Mouse (Mus musculus): ENCODE data around the gene Lgals3bp. TPM values are rescaled to one million over a fixed set of nuclear protein-coding genes. Genes with fewer than 3 reads are reported as not detected.

Gene Lgals3bp
- polyA plus RNA-seq, 2 experiments = 8.7 to 13.7 TPM

- TF ChIP-seq POLR2A (IDR thresholded peaks at IDR 0.05; ENCODE audit: borderline replicate concordance, extremely low read depth, insufficient read depth, insufficient read length) = no peak
- no peak overlapping the region for H3K4me2 ChIP-seq (replicated peaks; ENCODE audit: low read depth, low read length, severe bottlenecking)
- H3K27ac ChIP-seq (replicated peaks; ENCODE audit: low read depth, low read length) = no peak overlapping the region
- H3K27me3 ChIP-seq (ENCODE audit: control insufficient read depth, insufficient read depth, low read length) = no peaks in the 10 kb centered on the region
- DNase-seq (ENCODE audit: low spot score) (no peak), ATAC-seq (ENCODE audit: low FRiP score, low read depth) (no peak)
- H3K9ac ChIP-seq (ENCODE audit: low read depth, low read length, severe bottlenecking) = no peak overlapping the region
- H3K36me3 ChIP-seq (ENCODE audit: control insufficient read depth, insufficient read depth, low read length) = no peaks in the 10 kb centered on the region
- H3K4me1 ChIP-seq (ENCODE audit: control insufficient read depth, insufficient read depth, low read length) = peaks cover 45% of the 10 kb centered on the region
- WGBS = 58% methylated on average over 3 of the region's 3 CpGs
- H3K9me3 ChIP-seq (ENCODE audit: control insufficient read depth, low read length) = no peaks in the 10 kb centered on the region
- H3K4me3 ChIP-seq (replicated peaks; ENCODE audit: low read length) = no peak overlapping the region
Observed at GRCm38 (mm10) chr11:118368330-118368729, 33.6 kb downstream of the Lgals3bp start.

GRCm38 (mm10) chr11:118366559-118366958 is 35.3 kb downstream of the Lgals3bp start:
- Histone ChIP-seq H3K4me2 (replicated peaks; ENCODE audit: low read depth, low read length, severe bottlenecking) (no peak overlapping the region), H3K9ac (ENCODE audit: low read depth, low read length, severe bottlenecking) (no peak overlapping the region), H3K27ac (replicated peaks; ENCODE audit: low read depth, low read length) (no peak overlapping the region), H3K9me3 (ENCODE audit: control insufficient read depth, low read length) (no peaks in the 10 kb centered on the region), H3K27me3 (ENCODE audit: control insufficient read depth, insufficient read depth, low read length) (no peaks in the 10 kb centered on the region), H3K36me3 (ENCODE audit: control insufficient read depth, insufficient read depth, low read length) (no peaks in the 10 kb centered on the region), H3K4me1 (ENCODE audit: control insufficient read depth, insufficient read depth, low read length) (peaks cover 46% of the 10 kb centered on the region), H3K4me3 (replicated peaks; ENCODE audit: low read length) (no peak overlapping the region)
- ATAC-seq (ENCODE audit: low FRiP score, low read depth) = no peak
- DNase-seq (ENCODE audit: low spot score) = no peak
- TF ChIP-seq POLR2A (IDR thresholded peaks at IDR 0.05; ENCODE audit: borderline replicate concordance, extremely low read depth, insufficient read depth, insufficient read length) = no peak
- WGBS = 62% methylated on average over 8 of the region's 8 CpGs

GRCm38 (mm10) chr11:118366108-118366507 is 35.8 kb downstream of the Lgals3bp start:
- Histone ChIP-seq H3K4me2 (replicated peaks; ENCODE audit: low read depth, low read length, severe bottlenecking) (no peak overlapping the region), H3K9ac (ENCODE audit: low read depth, low read length, severe bottlenecking) (no peak overlapping the region), H3K27me3 (ENCODE audit: control insufficient read depth, insufficient read depth, low read length) (no peaks in the 10 kb centered on the region), H3K36me3 (ENCODE audit: control insufficient read depth, insufficient read depth, low read length) (no peaks in the 10 kb centered on the region), H3K27ac (replicated peaks; ENCODE audit: low read depth, low read length) (peak overlapping the region; percentile 85; the same call in 1 of the 2 replicates), H3K4me1 (ENCODE audit: control insufficient read depth, insufficient read depth, low read length) (peaks cover 44% of the 10 kb centered on the region), H3K4me3 (replicated peaks; ENCODE audit: low read length) (no peak overlapping the region), H3K9me3 (ENCODE audit: control insufficient read depth, low read length) (no peaks in the 10 kb centered on the region)
- ATAC-seq (ENCODE audit: low FRiP score, low read depth) (no peak), DNase-seq (ENCODE audit: low spot score) (no peak)
- TF ChIP-seq POLR2A (IDR thresholded peaks at IDR 0.05; ENCODE audit: borderline replicate concordance, extremely low read depth, insufficient read depth, insufficient read length) = no peak
- 39% methylated on average over 3 of the region's 3 CpGs for WGBS

- no peak overlapping the region for H3K4me3 ChIP-seq (replicated peaks; ENCODE audit: low read length)
- H3K4me1 ChIP-seq (ENCODE audit: control insufficient read depth, insufficient read depth, low read length) = peaks cover 52% of the 10 kb centered on the region
- ATAC-seq (ENCODE audit: low FRiP score, low read depth) (peak; percentile 83), DNase-seq (ENCODE audit: low spot score) (peak; percentile 86)
- peak overlapping the region; percentile 85 for H3K27ac ChIP-seq (replicated peaks; ENCODE audit: low read depth, low read length)
- 29% methylated on average over 7 of the region's 7 CpGs for whole genome bisulfite sequencing
- no peaks in the 10 kb centered on the region for H3K27me3 ChIP-seq (ENCODE audit: control insufficient read depth, insufficient read depth, low read length)
- 0 out of 2 replicates have a peak overlapping the region, but pooled peaks have one; percentile 1 for H3K4me2 ChIP-seq (replicated peaks; ENCODE audit: low read depth, low read length, severe bottlenecking)
- no peak overlapping the region for H3K9ac ChIP-seq (ENCODE audit: low read depth, low read length, severe bottlenecking)
- no peaks in the 10 kb centered on the region for H3K9me3 ChIP-seq (ENCODE audit: control insufficient read depth, low read length)
- TF ChIP-seq POLR2A (IDR thresholded peaks at IDR 0.05; ENCODE audit: borderline replicate concordance, extremely low read depth, insufficient read depth, insufficient read length) = no peak
- H3K36me3 ChIP-seq (ENCODE audit: control insufficient read depth, insufficient read depth, low read length) = no peaks in the 10 kb centered on the region
Observed at GRCm38 (mm10) chr11:118365171-118365570, 36.7 kb downstream of the Lgals3bp start.

- no peaks in the 10 kb centered on the region for H3K27me3 ChIP-seq (ENCODE audit: control insufficient read depth, insufficient read depth, low read length)
- no peak for TF ChIP-seq POLR2A (IDR thresholded peaks at IDR 0.05; ENCODE audit: borderline replicate concordance, extremely low read depth, insufficient read depth, insufficient read length)
- DNase-seq (ENCODE audit: low spot score) (no peak), ATAC-seq (ENCODE audit: low FRiP score, low read depth) (no peak)
- no peaks in the 10 kb centered on the region for H3K9me3 ChIP-seq (ENCODE audit: control insufficient read depth, low read length)
- H3K36me3 ChIP-seq (ENCODE audit: control insufficient read depth, insufficient read depth, low read length) = no peaks in the 10 kb centered on the region
- WGBS = 81% methylated on average over 4 of the region's 4 CpGs
- no peak overlapping the region for H3K9ac ChIP-seq (ENCODE audit: low read depth, low read length, severe bottlenecking)
- H3K27ac ChIP-seq (replicated peaks; ENCODE audit: low read depth, low read length) = peak overlapping the region; percentile 77; the same call in 1 of the 2 replicates
- no peak overlapping the region for H3K4me3 ChIP-seq (replicated peaks; ENCODE audit: low read length)
- peaks cover 52% of the 10 kb centered on the region for H3K4me1 ChIP-seq (ENCODE audit: control insufficient read depth, insufficient read depth, low read length)
- H3K4me2 ChIP-seq (replicated peaks; ENCODE audit: low read depth, low read length, severe bottlenecking) = no peak overlapping the region
Observed at GRCm38 (mm10) chr11:118364021-118364420, 37.9 kb downstream of the Lgals3bp start.

Data from limb, embryonic 14.5 days (tissue).